Mouse (Mus musculus) lung, adult 2 months (tissue): ENCODE results near the gene Mrc2. TPM values are rescaled to one million over a fixed set of nuclear protein-coding genes. Genes with fewer than 3 reads are reported as not detected.
A peak's percentile ranks its signal among the peaks of the same experiment; 100 is the strongest.

Experiments
- DNase-seq: peaks from one replicate; pipeline ENCODE4 v3.0.0; 2022
- H3K4me1 ChIP-seq: fragments of 200-500 bp; 2 replicates; pipeline ENCODE4 v1.6.1; 2011; ENCODE audit warnings: low read length; ENCODE audit not compliant: control insufficient read depth, insufficient read depth
- H3K4me3 ChIP-seq: fragments of 200-500 bp; replicated peaks from 2 replicates; pipeline ENCODE3; 2011; ENCODE audit warnings: low read depth, mild to moderate bottlenecking, control low read depth, low read length; ENCODE audit errors: extremely low read depth
- CTCF ChIP-seq: fragments of 200-500 bp; IDR thresholded peaks from 2 replicates; pipeline ENCODE4 v1.5.1; 2011; ENCODE audit warnings: mild to moderate bottlenecking, low read length, control low read depth; ENCODE audit not compliant: insufficient read depth
- POLR2A ChIP-seq: fragments of 200-500 bp; IDR thresholded peaks from 2 replicates; pipeline ENCODE4 v1.6.1; 2011; ENCODE audit warnings: low read depth, mild to moderate bottlenecking, control low read depth, low read length, borderline replicate concordance; ENCODE audit errors: extremely low read depth
- WGBS: fragments of 180-500 bp; shearing (Covaris S2); methylation state at CpG from one replicate; pipeline ENCODE4 v1.1.7; 2018; 5-methylcytosine and 5-hydroxymethylcytosine counted together
- polyA plus RNA-seq: library from polyadenylated mRNA; depleted of rRNA; stranded (reverse); fragments of >200 nt; gene quantifications from 2 replicates; pipeline ENCODE4 v1.2.3, GENCODE M21; 2012

Gene Mrc2
- polyA plus RNA-seq, 1 experiment = 91.8 TPM

GRCm38 (mm10) chr11:105323530-105323929 is 31.1 kb downstream of the Mrc2 start:
- WGBS = 62% methylated on average over 5 of the region's 5 CpGs
- no peak overlapping the region for H3K4me3 ChIP-seq
- TF ChIP-seq POLR2A = no peak
- no peak for TF ChIP-seq CTCF
- no peaks in the 10 kb centered on the region for H3K4me1 ChIP-seq
- DNase-seq = peak; percentile 34

GRCm38 (mm10) chr11:105327101-105327500 is 34.7 kb downstream of the Mrc2 start:
- no peak for DNase-seq
- WGBS = 87% methylated on average over 3 of the region's 3 CpGs
- no peaks in the 10 kb centered on the region for H3K4me1 ChIP-seq
- H3K4me3 ChIP-seq = no peak overlapping the region
- no peak for TF ChIP-seq POLR2A
- no peak for TF ChIP-seq CTCF

- no peak for DNase-seq
- TF ChIP-seq POLR2A = no peak
- TF ChIP-seq CTCF = no peak
- no peaks in the 10 kb centered on the region for H3K4me1 ChIP-seq
- 62% methylated on average over 9 of the region's 9 CpGs for whole genome bisulfite sequencing
- H3K4me3 ChIP-seq = no peak overlapping the region
These were observed 37.5 kb downstream of the Mrc2 start for GRCm38 (mm10) chr11:105329962-105330361.

- 71% methylated on average over 3 of the region's 3 CpGs for WGBS
- TF ChIP-seq CTCF (no peak), POLR2A (no peak)
- H3K4me1 ChIP-seq = no peaks in the 10 kb centered on the region
- H3K4me3 ChIP-seq = no peak overlapping the region
- DNase-seq = no peak
These were observed 38.7 kb downstream of the Mrc2 start for GRCm38 (mm10) chr11:105331129-105331528.

- WGBS = 37% methylated on average over 10 of the region's 10 CpGs
- H3K4me3 ChIP-seq = no peak overlapping the region
- DNase-seq = peak; percentile 54
- H3K4me1 ChIP-seq = no peaks in the 10 kb centered on the region
- no peak for TF ChIP-seq POLR2A
- TF ChIP-seq CTCF = no peak
These were observed 39.3 kb downstream of the Mrc2 start for GRCm38 (mm10) chr11:105331732-105332131.

GRCm38 (mm10) chr11:105332468-105332867 is 40.0 kb downstream of the Mrc2 start:
- TF ChIP-seq CTCF (peak; percentile 66), POLR2A (no peak)
- peak; percentile 70 for DNase-seq
- Histone ChIP-seq H3K4me3 (no peak overlapping the region), H3K4me1 (no peaks in the 10 kb centered on the region)
- 63% methylated on average over 8 of the region's 8 CpGs for WGBS

GRCm38 (mm10) chr11:105333867-105334670 is 41.6 kb downstream of the Mrc2 start:
- 48% methylated on average over 8 of the region's 8 CpGs for WGBS
- TF ChIP-seq POLR2A (no peak), CTCF (no peak)
- Histone ChIP-seq H3K4me1 (no peaks in the 10 kb centered on the region), H3K4me3 (no peak overlapping the region)
- no peak for DNase-seq

GRCm38 (mm10) chr11:105338596-105339390 is 46.4 kb downstream of the Mrc2 start:
- DNase-seq = no peak

GRCm38 (mm10) chr11:105345284-105345683 is 52.8 kb downstream of the Mrc2 start:
- DNase-seq = no peak
- WGBS = 86% methylated on average over 2 of the region's 2 CpGs
- TF ChIP-seq CTCF = peak; percentile 61
- no peak for TF ChIP-seq POLR2A
- Histone ChIP-seq H3K4me1 (no peaks in the 10 kb centered on the region), H3K4me3 (no peak overlapping the region)

More at GRCm38 (mm10) chr11:105338596-105339390, 46.4 kb downstream of the Mrc2 start:
- no peaks in the 10 kb centered on the region for H3K4me1 ChIP-seq
- 71% methylated on average over 12 of the region's 12 CpGs for WGBS
- TF ChIP-seq POLR2A (no peak), CTCF (no peak)
- H3K4me3 ChIP-seq = no peak overlapping the region
